Mouse (Mus musculus) megakaryocyte progenitor cell, adult 5-6 weeks (primary cell): ENCODE results near the gene Ccr6. TPM values are rescaled to one million over a fixed set of nuclear protein-coding genes. Genes with fewer than 3 reads are reported as not detected.
A peak's percentile ranks its signal among the peaks of the same experiment; 100 is the strongest.
"Not testable (repeated sequence)": the region's sequence is repeated elsewhere in the genome, so short reads cannot be mapped to it uniquely, and the experiment has no call there.

Source experiments
- ATAC-seq: replicated peaks from 2 replicates; pipeline ENCODE4 v1.8.0; 2016; ENCODE audit warnings: mild to moderate bottlenecking, moderate TSS enrichment, inconsistent platforms; ENCODE audit not compliant: poor library complexity
- total RNA-seq, 2 experiments: library from RNA; stranded (forward) in 1 of 2; stranded (reverse) in 1 of 2; fragments of 157-497, 149-512 nt in 1 of 2; fragments of 200-1000 nt in 1 of 2; gene quantifications; 2 replicates each; pipeline versions ENCODE4 v1.2.3 to v1.2.4; 2015 to 2017

Gene Ccr6
- total RNA-seq (2015) (not detected in 2 replicates), total RNA-seq (2017) (not detected in 2 replicates)

DNA sequence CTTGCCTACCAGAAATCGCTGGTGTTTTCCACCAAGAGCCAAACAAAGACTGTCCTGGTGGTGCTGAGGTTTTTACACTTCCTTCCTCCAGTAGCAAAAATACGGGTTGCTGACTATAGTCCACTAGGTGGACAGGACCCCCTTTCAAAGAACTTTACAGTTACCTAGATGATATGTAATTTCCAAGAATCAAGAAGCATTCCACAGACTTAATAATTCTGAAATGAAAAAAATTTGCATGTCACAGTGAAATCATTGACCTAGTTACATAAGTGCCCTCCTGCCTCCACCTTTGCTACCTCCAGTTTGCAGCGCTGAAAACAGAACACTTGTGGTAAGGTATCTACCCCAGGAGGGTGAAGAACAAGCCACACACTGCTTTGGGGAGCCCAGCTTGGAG, at the start of gene Ccr6:
Gene Ccr6, plus strand, starts transcription at position 301 of the 400 bp plus-strand sequence.
- ATAC-seq, result no peak

DNA sequence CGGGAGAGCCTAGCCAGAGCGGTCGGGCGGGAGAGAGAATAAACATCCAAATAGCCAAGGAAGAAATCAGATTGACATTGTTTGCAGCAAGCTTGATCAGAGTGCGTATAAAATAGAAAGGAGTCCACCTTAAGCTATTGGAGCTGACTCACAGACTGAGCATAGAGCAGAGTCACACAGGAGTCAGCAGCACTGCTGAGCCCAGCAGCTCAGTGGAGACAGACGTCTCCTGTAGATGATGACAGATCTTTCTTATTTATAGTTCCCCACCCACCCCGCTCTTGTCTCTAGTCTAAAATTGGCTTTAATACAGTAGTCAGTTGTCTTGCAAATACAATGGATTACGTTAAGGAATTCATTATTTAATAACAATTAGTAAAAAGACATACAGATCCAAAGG, 42.2 kb upstream of the Ccr6 start:
- ATAC-seq, result no peak

DNA sequence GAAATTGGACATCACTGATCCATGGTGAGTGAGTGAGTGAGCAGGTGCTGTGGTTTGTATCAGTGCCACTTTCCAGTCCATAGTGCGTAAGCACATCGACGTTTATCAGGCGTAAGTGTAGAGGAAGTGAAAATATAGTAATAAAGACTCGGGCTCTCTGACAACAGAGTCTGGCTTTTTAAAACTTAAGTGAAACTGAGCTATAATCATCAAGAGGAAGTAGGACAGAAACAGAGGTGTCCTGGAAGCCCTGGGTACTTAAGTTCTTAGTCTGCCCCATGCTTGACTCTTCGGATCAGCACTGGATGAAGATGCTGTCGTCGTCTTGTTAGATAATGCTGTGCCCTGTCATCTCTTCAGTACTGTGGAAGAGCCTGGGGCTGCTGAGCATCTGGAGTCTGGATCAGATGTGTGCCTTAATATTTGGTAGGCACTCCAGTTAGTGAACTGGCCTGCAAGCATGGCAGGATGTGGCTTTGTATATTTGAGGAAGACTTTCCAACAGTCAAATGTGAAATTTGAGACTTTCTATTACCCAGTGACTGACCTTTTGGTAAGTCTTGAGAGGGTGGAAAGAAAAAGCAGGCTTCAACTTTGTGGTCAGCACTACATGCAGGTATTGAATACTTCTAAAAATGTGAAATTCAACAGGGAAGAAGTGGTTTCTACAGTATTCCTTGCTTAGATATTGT, 40.0 kb upstream of the Ccr6 start:
- peak; percentile 62 for ATAC-seq

DNA sequence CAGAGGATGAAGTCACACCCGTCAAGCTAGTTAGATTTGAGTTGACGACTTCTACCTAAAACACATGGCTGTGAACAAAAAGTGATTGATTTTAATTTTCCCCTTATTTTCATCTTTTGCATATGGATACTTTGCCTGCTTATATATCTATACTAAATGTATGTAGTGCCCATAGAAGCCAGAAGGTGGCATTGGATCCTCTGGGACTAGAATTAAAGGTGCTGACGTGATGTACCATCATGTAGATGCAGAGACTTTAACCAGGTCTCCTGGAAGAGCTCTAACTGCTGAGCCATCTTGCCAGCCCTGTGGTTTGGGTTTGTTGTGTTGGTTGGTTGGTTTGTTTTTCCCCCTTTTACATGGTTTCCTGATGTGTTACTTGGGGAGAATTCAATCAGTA, 38.2 kb upstream of the Ccr6 start:
- peak; percentile 58 for ATAC-seq

DNA sequence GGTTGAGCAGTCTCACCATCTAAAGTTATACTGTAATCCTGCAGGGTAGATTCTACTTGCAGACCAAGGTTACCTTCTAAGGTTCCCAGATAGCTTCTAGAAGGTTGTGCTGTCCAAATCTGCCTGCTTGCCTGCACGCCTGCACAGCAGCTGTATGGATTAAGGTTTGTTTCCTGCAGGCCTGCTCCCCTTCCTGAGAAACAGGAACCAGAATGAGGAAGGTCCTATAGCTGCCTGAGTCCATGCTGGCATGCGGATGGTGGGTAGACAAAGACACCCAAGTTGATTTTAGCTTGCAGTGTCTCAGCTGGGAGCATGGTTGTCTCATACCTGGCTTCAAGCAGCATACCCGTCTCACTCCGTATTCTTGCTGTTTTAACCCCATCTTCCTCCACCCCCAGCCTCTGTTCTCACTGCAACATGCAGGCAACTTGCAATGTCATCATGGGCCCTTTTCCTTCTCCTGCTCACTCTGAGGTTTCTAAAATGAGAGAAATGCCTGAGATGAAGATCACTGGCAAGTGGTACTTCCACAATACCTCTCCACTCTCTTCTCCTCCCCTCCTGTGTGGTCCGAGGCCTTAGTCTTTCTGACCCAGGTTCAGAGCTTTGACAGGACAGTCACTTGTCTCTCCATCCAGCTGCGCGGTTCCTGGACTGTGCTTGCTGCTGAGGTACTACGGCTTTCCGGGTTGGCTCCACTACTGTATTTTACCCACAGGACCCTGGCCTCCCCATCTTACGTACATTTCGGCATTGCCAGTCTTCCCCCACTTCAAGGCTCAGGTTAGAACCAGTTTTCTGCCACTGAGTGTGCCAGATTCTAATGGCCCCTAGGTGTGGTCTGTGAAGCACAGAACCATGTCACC, 36.5 kb upstream of the Ccr6 start:
- peak; percentile 72 for ATAC-seq

DNA sequence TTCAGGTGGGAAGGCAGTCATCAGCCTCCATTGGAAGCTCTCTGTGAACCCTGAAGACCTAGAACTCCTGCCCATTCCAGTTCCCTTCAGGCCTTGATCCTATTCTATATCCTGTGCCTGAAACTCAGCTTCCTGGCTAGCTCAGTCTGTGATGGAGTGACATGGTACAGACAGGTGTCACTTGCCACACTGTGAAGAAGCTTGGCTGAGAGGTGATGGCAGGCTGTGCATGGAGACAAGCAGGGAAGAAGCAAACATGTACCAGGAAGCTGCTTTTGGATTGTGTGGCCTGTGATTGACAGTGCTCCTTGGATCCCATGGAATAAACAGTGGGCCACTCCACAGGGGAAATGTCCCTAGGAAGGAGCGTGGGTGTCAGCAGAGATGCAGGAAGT, 35.9 kb upstream of the Ccr6 start:
- no peak for ATAC-seq

DNA sequence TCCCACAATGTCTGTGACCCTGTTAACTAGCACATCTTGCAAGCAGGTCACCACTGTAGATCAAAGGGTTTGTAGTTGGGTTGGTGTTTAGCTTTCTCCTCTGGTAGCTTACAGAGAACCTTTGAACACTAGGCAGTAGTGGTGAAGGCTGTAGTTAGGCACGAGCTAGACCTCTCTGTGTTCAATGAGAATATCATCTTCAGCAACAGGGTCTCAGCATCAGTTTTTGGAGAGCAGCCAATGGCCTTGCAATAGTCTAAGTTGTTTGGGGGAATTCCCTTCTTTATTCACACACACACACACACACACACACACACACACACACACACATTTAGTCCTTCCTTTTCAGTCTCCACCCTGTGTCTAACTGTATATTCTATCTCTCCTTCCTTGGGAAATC, 32.4 kb upstream of the Ccr6 start:
- no peak for ATAC-seq

DNA sequence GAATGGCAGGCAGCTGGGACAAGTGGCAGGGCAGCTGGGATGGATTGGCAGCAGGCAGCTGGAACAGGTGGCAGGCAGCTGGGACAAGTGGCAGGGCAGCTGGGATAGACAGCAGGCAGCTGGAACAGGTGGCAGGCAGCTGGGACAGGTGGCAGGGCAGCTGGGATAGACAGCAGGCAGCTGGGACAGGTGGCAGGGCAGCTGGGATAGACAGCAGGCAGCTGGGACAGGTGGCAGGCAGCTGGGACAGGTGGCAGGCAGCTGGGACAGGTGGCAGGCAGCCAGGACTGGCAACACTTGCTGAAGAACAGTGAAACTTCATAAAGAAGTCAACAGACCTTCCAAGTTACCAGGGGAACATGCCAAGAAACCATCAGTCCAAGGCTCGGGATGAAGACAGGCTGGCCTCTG, 30.6 kb upstream of the Ccr6 start:
- ATAC-seq, result not testable (repeated sequence)

DNA sequence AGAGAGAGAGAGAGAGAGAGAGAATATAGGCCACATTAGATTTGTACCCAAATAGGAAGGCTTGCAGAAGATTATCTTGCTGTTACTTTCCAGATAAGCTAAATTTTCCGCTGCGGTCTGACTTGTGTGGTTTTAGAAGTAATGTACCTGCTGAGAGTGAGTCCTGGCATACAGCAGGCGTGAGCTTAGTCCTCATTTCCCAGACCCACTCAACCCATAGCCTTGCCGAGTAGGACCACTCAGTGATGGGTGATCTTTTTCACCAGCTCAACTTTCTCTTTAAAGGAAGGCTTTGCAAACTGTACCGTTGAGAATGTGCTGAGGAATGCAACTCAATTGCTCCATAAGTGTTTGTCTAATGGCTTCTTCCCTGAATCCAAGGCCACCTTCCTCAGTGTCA, 29.2 kb upstream of the Ccr6 start:
- no peak for ATAC-seq

DNA sequence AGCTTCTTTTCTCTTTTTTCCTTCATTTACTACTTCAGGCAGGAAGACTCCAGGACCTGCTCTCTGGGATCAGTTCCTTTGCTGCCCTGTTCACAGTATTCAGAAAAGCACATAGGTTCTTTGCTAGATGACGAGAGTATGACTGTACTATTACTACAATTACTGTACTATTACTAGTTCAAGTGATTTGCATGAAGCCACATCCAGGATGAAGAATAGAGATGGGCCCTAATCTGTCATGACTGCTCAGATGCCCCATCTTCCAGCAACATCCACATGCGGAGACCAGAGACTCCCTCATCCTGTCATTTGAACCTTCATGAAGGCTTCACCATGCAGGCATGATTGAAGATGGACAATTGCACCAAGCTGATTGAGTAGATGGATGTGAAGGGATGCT, 26.1 kb upstream of the Ccr6 start:
- no peak for ATAC-seq

DNA sequence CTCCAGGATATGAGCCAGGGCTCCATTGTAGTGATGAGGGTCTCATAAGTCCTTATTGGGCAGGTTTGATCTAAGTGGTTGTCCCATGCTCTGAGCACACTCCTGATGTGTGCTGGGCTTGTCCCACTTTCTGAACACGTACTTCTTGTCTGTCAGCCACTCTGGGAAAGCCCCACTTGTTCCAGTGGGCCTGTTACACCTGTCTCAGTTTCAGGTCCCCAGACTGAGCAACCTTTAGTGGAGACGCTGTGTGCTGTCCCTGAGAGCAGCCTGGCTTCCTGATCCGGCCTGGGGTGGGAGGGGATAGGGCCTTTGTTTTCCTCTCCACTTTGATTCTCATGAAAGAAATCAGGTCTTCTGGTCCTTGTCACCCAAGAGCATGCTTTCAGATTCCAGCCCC, 25.7 kb upstream of the Ccr6 start:
- ATAC-seq, result no peak

DNA sequence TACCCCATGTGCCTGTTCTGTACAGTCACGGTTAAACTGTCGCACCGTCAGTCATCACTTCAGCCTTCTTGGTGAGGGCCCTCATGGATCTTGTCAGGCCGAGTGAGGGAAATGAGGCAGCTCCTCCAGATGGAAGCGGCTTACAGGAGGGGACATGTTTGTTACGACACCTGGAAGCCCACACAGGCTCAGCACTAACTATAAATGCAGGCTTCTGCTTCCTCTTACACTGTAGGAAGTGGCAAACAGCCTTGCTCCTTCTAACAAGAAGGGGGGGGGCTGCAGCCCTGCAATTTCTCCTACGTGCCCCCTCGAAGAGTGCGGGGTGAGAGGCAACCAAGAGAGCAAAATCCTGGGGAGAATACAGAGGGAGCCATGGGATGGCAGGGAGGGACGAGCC, 25.2 kb upstream of the Ccr6 start:
- peak; percentile 64 for ATAC-seq

DNA sequence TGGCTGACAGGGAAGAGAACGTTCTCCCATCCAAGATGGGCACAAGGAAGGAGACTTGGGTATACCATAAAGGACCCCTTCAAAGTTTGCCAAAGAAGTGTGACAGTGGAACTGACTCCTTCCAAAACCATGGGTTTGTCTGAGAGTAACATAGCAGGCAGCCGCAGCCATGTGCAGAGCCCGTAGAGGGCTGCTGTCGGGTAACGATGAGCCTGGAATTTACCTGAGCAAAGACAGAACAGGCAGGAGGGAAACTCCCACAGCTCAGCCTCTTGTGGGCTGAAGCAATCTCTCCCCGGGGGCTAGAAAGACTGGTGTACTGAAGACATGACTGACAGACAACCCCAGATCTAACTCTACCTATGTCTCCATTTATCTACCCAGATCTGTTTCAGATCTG, 24.4 kb upstream of the Ccr6 start:
- no peak for ATAC-seq

DNA sequence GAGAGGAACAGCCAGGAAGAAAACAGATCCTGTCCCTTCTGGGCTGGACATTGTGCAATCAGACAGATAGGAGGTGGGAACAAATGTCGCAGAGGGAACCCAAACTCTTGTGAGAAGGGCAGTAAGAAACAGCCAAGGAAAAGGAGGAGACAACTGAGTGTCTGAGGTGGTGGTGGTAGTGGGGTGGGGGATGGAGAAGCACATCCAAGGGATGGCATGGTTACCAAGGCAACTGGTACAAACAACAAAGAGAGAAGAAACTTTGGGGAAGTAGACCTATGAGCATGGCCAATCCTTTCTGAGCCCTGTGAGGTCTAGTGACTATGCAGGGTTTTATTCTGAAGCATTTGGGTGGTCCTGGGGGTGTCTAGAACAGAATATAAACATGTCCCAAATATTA, 21.5 kb upstream of the Ccr6 start:
- ATAC-seq, result peak; percentile 82

DNA sequence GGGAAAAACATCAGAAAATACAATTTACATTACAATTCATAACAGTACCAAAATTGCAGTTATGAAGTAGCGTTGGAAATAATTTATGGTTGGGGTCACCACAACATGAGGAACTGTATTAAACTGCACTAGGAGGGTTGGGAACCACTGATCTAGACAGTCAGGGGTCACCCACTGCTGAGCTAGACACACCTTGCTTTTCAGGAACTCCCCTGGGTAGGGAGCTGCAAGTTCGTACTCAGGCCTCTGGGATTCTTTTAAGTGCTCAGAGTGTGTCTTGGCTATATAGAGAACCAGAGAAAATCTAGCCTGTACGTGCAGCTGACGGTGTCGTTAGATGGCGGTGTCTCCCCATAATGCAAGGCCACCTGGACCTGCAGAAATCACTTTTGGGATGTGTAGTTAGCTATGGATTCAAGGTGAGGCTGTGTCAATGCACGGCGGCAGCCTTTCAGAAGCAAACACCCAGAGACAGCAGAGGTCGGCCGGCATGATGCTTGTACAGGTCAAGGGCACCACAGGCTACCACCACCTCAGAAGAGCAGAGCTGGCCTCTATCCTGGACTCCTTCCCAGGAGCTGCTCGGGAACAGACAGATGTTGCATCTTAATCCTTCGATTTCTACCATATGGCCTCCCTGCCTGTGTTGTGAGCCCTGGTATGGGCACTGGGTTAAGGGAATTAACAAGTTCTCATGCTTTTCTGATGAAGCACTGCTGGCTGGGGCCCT, 20.7 kb upstream of the Ccr6 start:
- no peak for ATAC-seq

DNA sequence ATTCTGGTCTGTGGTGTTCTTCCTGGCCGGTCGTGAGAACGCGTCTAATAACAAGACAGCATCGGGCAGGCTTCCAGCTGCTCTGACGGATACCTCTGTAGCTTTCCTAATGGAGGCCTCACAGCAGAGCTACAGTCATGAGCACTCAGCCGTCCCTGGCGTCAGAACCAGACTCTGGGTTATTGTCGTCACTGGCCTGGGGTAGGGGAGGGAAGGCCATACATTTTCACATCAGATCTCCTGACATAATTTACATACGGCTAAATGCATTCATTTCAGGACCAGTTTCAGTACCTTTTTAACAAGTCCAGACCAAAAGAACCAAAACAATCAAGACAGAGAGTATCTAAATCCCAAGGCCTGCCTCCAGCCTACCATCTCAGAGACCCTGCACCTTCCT, 12.6 kb upstream of the Ccr6 start:
- ATAC-seq, result no peak

DNA sequence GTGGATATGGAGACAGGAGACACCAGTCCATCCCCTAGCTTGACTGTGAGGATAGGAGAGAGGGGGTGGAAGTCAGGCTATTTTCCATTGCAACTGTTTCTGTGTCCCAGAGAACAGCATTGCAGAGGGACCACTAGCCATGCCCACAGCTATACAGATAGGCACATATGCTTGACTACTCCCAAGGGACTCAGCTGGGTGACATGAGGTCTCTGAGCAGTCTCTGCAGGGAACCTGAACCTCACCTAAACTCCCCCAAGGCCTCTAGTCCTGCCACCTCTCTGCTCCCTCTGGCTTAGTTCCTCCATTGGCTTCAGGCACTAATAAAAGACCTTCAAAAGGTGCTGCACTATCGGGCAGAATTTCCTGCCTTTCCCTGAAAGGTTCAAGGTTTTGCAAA, 11.8 kb upstream of the Ccr6 start:
- ATAC-seq, result no peak

DNA sequence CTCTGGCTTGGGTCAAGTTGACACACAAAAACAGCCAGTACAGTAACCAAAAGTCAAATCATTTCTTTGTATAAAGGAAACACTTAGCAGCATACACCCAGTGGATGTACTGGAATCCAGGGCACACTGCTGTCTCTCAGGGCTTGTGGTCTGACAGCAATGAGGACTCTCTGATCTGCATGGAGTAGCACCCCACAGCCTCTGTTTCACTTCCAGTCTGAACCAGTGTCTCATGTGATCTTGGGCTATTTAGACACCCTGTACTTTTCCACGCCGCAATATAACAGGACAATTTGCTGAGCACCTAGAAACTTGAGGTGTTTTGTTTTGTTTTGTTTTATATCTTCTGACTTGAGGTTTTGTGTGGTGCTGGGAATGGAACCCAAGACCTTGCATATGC, 10.7 kb upstream of the Ccr6 start:
- peak; percentile 86 for ATAC-seq

DNA sequence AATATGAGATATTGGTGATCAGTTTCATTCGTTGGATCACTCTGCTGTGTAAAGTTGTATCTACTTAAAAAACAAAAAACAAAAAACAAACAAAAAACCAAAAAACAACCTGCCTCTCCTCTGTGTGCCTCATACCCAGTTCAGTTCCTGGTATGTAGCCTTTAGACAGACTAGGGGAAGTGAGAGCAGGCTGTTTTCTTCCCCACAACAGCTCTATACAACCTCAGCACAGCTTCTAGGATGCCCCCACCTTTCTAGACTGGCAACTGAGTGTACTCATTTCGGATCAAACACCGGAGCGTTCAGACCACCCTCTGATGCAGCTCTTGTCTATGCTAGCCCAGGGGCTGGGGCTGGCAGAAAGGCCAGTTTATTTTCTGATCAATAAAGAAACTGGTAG, 10.1 kb upstream of the Ccr6 start:
- peak; percentile 84 for ATAC-seq

DNA sequence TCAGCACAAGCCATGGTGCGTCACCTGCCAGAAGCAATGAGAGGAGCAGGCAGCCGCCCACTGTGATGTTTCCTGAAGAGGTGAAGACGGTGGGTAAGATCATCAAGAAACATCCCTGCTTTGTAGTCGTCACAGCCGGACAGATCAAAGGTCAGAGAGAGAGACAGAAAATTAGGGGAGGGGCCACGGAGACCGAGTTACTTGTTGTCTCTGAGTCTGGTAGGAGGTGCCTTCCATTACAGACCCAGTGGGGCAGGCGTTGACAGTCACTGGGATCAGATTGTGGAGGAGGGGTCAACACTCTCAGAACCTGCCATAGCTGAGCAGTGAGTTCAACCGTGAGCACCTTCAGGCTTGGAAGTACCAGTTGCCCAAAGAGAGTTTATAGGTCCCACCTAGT, 7.2 kb upstream of the Ccr6 start:
- no peak for ATAC-seq

DNA sequence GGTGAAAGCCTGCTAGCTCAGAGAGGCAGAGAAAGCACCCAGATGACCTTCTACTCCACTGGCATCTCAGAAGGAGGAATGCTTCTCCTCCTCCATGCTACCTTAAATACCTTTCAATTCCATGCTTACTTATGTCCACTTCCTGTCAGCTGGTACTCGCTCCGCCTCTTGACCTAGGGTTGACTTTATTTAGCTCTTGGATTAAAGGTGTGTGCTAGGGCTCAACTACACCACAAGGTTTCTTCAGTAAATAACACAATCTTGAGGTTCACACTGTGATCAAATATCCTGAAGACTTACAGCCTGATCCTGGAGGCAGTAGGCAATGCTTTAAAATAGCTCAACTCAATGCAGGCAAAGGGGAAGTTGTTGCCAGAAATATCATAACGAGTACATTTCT, 6.2 kb upstream of the Ccr6 start:
- ATAC-seq, result no peak

DNA sequence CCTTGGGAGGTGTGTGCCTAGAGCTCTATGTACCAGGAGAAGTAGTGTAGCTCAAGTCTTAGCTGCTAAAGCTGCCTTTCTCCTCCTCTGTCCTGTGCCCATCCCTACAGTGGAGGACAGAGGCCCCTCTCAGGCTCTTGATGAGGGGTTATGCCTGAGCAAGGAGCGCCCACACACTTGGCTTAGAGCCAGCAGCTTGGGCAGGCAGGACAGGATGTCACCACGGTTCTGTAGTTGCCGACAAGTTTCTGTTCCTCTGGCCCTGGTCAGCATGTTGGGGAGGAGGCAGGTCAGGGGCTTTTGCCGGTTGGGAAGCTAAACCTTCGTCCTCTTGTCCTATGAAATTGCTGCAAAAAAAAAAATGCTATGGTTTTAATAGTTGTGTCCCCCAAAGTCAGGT, 3.8 kb upstream of the Ccr6 start:
- peak; percentile 63 for ATAC-seq
